Mouse (Mus musculus) kidney, adult 18-20 months (tissue): ENCODE measurements around the gene Hk1.

Experiments used
- DNase-seq: peaks from one replicate; pipeline ENCODE4 v3.0.0; 2021

Gene Hk1

GRCm38 (mm10) chr10:62319154-62319553, 60.6 kb downstream of the Hk1 start:
- no peak for DNase-seq

GRCm38 (mm10) chr10:62316467-62316866, 63.2 kb downstream of the Hk1 start:
- no peak for DNase-seq

GRCm38 (mm10) chr10:62313885-62314424, 65.8 kb downstream of the Hk1 start:
- DNase-seq = peak; percentile 68

DNA sequence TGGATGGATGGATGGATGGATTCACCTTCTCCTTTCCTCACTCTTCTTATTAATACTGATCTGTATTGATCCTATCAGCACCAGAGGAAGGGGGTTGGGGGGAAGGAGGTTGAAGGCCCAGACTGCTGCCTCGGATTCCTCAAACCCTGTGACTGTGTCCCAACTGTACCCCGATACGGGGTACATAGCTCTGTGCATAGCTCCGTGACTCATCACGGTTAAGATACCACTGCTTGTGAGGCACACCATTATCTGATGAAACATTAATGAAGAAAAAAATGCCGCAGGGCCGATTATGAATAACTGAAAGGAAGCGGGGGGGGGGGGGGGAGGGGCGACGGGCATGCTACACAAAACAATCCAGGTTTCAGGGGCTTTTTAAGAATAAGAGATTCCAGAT, 66.6 kb downstream of the Hk1 start:
- no peak for DNase-seq

DNA sequence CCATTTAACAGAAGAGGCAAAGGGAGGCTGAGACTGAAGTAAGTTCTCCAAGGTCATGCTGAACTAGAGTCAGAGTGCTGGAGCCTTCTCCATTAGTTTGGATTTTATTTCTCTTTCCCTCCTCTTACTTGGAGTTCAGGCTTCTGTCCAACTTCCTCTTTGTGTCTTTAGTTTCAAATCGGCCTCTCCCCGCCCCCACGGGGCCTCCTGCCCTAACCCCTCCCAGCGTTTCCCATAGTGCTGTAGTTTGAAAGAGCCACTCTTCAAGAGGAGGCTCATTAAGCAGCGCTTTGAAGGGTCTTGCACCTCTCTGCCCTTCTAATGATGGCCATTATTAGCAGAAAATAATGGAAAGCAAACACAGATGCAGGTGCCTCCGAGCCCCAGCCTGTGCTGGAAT, 68.2 kb downstream of the Hk1 start:
- peak; percentile 62 for DNase-seq

- no peak for DNase-seq
These were observed 69.3 kb downstream of the Hk1 start for GRCm38 (mm10) chr10:62310259-62311039.

DNA sequence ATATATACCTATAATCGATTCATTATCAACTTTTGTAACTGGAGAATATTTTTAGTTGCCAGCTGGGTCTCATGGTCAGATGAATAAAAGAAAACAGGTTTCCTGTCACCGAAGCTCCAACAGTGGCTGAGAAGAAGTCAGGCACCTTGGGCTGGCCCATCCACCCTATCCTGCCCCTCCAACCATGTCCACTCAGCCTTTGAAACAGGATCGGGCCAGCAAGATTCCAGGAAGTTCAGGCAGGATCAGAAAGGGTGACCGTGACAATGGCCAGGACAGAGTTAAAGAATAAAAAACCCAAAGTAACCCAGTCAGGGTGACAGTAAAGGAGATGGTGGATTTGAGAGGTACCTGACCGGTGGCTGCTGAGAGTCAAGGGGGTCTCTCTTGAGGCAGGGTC, 70.1 kb downstream of the Hk1 start:
- peak; percentile 28 for DNase-seq

GRCm38 (mm10) chr10:62308896-62309491, 70.7 kb downstream of the Hk1 start:
- DNase-seq = peak; percentile 41

DNA sequence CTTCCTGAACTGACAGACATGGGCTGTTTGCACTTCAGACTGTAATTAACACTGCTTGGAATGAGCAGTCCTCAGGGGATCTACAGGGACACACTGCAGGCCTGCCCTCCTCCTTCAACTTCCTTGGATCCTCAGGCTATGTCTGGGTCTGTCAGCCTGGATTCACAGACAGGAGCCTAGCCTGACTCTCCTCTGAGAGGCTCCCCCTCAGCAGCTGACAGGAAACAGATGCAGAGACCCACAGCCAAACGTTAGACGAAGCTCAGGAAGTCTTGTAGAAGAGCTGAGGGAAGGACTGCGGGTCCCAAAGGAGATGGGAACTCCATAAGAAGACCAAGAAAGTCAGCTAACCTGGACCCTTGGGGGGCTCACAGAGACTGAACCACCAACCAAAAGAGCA, 73.2 kb downstream of the Hk1 start:
- DNase-seq = no peak

- DNase-seq = no peak
These were observed 74.6 kb downstream of the Hk1 start for GRCm38 (mm10) chr10:62305090-62305489.

GRCm38 (mm10) chr10:62300006-62300827, 79.5 kb downstream of the Hk1 start:
- no peak for DNase-seq

- no peak for DNase-seq
These were observed 83.4 kb downstream of the Hk1 start for GRCm38 (mm10) chr10:62296086-62296872.

DNA sequence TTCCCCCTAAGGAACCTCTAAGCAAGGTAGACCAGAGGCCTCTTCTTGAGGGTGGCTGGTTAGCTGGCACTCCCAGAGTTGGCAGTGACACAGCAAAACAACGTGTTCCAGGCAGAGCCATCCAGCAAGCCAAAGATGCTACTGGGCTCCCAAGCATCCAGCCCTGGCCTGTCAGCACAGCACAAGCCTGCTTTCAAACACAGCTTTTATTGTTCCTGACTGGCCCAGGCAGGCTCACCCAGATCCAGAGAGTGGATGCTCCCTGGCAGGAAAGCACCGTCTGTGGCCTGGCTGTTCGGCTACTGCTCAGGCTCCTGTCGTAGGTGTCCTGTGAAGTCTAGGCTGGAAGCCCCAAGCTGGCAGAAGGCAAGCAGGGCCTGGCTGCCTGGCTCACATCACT, 85.6 kb downstream of the Hk1 start:
- DNase-seq = no peak

DNA sequence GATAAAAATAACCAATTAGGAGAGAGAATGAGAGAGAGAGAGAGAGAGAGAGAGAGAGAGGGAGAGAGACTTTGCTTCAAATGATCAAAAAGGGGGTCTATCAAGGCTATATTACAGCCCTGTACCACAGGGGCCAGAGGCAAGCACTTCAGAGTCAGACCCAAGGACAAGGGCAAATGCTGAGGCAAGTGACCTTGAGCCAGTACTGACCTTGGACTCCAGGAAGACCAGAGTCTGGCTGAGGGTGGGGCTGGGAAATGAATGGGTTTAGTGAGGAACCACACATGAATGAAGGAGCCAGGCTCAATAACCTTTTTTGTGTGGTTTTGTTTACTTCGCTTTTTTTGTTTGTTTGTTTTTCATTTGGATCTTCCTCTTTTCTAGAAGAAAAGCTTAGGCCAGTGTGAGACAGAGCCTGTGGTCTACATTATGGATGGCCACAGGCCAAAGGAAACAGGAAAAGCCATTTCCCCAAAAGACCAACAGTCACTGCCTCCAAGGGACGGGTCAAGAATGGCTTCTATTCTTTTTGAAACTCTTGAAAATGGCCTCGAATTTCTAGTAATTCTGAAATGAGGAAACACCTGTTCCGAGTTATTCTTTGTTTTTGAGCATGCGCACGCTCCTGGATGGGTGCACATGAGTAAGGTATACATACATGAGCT, 92.1 kb downstream of the Hk1 start:
- DNase-seq = no peak

DNA sequence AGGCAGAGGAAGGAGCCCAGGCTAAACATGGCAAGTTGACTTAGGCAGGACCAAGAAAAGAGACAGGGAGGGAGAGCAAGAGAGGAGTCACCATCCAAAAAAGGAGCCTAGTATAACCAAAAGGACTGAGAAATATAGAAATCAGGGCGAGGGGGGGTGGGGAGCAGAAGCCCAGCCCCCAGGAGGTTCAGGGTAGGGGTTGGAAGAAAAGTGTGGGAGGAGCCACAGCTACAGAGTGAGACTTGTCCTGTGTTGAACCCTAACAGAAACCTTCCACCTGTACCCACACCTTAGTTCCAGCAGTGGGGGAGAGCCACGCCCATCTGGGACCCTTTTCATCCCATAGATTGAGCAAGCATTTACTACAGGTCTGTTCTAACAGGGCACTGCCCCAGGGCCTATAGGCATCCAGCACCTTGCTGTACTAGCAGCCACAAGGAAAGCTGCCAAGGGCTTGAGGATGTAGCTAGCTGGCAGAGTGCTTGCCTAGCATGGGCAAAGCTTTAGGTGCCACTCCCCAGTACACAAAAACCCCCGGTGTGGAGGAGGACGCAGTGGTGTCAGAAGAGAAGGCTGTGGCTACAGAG, 96.4 kb downstream of the Hk1 start:
- no peak for DNase-seq

GRCm38 (mm10) chr10:62282782-62283181, 96.9 kb downstream of the Hk1 start:
- no peak for DNase-seq

DNA sequence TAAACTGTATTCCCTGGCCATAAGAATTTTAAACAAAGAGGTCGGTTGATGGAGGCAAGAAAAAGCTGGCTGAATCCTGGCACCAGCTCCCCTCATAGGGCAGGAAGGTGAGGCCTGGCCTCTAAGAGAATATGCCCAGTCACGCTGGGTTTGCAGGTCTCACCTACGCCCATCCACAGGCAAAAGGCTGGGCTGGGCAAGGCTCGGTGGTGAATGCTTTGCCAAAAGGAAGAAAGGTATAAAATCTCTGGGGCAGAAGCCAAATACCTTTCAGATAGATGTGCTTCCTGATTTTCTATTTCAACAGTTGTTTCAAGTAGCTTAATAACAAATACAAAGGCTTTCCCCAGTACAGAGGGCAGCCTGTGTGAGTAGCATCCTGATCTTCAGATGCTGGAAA, 100.0 kb downstream of the Hk1 start:
- no peak for DNase-seq

DNA sequence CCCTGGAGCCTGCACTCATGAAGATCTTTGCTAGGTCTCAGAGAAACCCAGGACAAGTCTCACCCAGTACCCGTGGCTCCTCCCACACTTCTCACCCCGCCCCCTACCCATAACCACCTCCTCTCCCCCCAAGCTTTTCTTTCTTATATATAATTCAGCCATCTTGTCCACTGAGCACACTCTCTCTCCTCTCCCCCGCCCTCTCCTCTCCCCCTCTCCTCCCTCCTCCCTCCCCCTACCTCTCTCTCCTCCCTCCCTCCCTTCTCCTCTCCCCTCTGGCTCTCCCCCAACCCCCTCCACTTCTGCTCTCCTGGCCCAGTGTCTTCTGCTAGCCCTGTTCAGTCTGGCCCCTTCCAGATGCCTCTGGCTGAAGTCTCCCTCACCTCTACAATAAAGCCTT, 100.6 kb downstream of the Hk1 start:
- no peak for DNase-seq

GRCm38 (mm10) chr10:62277499-62278293, 102.0 kb downstream of the Hk1 start:
- no peak for DNase-seq

DNA sequence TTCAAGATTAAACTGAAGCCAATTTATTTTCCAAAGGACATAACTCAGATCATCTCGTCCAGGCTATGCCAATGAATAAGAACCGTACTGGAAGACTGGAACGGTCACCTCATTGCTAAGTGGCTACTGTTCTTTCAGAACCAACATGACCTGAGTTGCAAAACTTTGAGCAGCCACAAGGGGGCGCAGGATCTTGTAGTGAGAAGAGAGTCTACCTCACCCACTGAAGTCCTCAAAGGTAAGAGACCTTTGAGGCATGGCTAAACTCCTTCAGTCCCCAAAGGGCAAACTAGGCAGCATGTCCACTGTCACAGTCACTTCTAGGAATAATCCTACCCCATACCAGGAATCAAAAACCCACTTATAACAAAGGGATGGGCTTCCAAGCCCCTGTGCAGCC, 104.5 kb downstream of the Hk1 start:
- peak; percentile 89 for DNase-seq

DNA sequence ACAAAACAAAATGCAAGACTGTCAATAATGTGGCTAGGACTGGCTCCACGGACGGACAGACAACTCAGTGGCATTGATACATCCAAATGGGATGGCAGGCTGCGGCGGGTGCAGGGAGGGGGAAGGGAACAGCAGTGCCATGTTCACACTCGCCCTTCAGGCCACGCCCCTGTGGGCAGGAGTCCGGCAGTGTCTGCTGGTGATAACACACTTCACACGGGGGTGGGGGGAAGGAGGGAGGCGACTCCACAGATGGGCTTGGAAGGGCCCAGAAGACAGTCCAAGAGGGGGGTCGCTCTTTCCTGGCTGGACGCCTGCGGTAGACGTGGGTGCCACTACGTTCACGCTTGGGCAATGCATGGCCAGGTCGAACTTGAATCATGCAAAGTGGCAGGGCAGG, 110.4 kb downstream of the Hk1 start:
- no peak for DNase-seq
